Mouse (Mus musculus): Measurements from ENCODE around the gene Ccnl1. TPM values are rescaled to one million over a fixed set of nuclear protein-coding genes. Genes with fewer than 3 reads are reported as not detected.

The Ccnl1 gene
- total and polyA plus RNA-seq, 3 experiments = 20.1 to 56.5 TPM; not detected in 1

DNA sequence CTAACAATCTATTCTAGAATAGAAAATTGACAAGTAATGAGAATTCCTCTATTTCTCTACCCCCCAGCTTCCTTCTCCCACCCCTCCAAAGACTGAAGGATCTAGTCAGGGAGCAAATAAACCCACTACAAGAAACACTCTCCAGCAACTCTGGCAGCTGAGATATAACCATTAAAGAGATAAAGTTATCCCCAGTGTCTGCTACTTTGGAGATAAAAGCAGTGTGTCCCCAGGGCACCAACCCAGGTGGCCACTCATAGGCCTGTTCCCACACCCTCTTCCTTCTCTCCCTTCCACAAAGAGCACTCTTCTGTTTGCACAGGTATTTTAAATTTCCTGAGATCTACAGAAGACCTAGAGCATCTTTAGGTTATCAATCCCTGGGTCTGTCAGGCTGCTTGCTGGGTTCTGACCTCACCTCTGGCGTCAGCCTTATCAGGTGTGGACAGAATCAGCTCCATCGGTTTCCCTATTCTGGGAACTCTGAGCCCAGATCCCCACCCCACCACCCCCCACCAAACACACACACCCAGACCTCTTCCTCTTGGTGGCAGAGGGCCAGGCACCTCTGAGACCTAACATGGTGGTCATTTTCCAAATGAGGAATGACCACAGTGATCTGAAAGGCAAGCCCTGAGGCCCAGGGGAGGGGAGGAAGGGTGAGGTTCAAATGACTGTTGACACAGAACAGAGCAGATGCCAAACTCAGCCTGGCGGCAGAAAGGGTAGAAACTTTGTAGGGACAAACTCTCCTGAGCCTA, 60.6 kb downstream of the Ccnl1 start:
- no peaks in the 10 kb centered on the region for H3K79me2 ChIP-seq (ENCODE audit: control insufficient read depth, insufficient read depth, low read length, poor library complexity)
- H3K27ac ChIP-seq (ENCODE audit: control insufficient read depth, low read depth, low read length) = no peak overlapping the region
- DNase-seq (ENCODE audit: low read depth, low spot score) = no peak
- no peaks in the 10 kb centered on the region for H3K4me1 ChIP-seq (ENCODE audit: control insufficient read depth in 1 of 2, insufficient read depth in 2 of 2, low read length in 2 of 2)
- H3K36me3 ChIP-seq (ENCODE audit: control insufficient read depth in 1 of 2, insufficient read depth in 2 of 2, low read length in 2 of 2) = no peaks in the 10 kb centered on the region
- no peaks in the 10 kb centered on the region for H3K9me3 ChIP-seq (replicated peaks; ENCODE audit: insufficient read depth, low read length)
- TF ChIP-seq JUND (IDR thresholded peaks at IDR 0.05; ENCODE audit: low read depth, low read length) = no peak
- TF ChIP-seq CTCF (IDR thresholded peaks at IDR 0.05 in 2 of 3, conservative IDR thresholded peaks at IDR 0.05 in 1 of 3; ENCODE audit: control insufficient read depth in 1 of 3, insufficient read depth in 1 of 3, low read depth in 2 of 3, low read length in 3 of 3, poor library complexity in 1 of 3, severe bottlenecking in 1 of 3) = no peak
- no peak for TF ChIP-seq POLR2AphosphoS5 (IDR thresholded peaks at IDR 0.05; ENCODE audit: borderline replicate concordance, low read depth, low read length)
- no peak for TF ChIP-seq SMC3 (IDR thresholded peaks at IDR 0.05; ENCODE audit: low read depth, low read length)
- TF ChIP-seq ZNF384 (IDR thresholded peaks at IDR 0.05; ENCODE audit: low read depth, low read length) = no peak
- no peak for TF ChIP-seq ETS1 (IDR thresholded peaks at IDR 0.05; ENCODE audit: low read depth, low read length)
- TF ChIP-seq NRF1 (IDR thresholded peaks at IDR 0.05; ENCODE audit: insufficient read depth, low read depth, low read length, poor library complexity, severe bottlenecking) = no peak
- TF ChIP-seq E2F4 (IDR thresholded peaks at IDR 0.05; ENCODE audit: borderline replicate concordance, low read depth, low read length) = no peak
- no peak for TF ChIP-seq POLR2AphosphoS2 (IDR thresholded peaks at IDR 0.05; ENCODE audit: low read length)
- no peak for TF ChIP-seq ELF1 (IDR thresholded peaks at IDR 0.05; ENCODE audit: low read depth, low read length)
- H3K27me3 ChIP-seq (ENCODE audit: control insufficient read depth in 1 of 2, insufficient read depth in 2 of 2, low read length in 2 of 2) = peaks cover 0 to 2% of the 10 kb centered on the region in 2 experiments; a peak in 1 of 4 replicates
- no peak overlapping the region for H3K9ac ChIP-seq (ENCODE audit: control insufficient read depth, low read depth, low read length, poor library complexity, severe bottlenecking)
- no peak overlapping the region for H3K4me3 ChIP-seq (ENCODE audit: control insufficient read depth in 1 of 2, insufficient read depth in 1 of 2, low read depth in 2 of 2, low read length in 2 of 2)
